Mouse (Mus musculus) heart, embryonic 13.5 days (tissue): ENCODE results near the gene St3gal2. TPM values are rescaled to one million over a fixed set of nuclear protein-coding genes. Genes with fewer than 3 reads are reported as not detected.
A peak's percentile ranks its signal among the peaks of the same experiment; 100 is the strongest.

Experiments used
- ATAC-seq: fragments of 200-750 bp; cut with Nextera tagmentation; 2 replicates; pipeline ENCODE4 v1.8.0; 2017; ENCODE audit warnings: moderate TSS enrichment; ENCODE audit not compliant: insufficient number of reproducible peaks, low FRiP score, low TSS enrichment; ENCODE audit errors: extremely low read depth
- H3K27ac ChIP-seq: fragments of 300-500 bp; sonication (generic); replicated peaks from 2 replicates; pipeline ENCODE4 v1.5.1; 2015; ENCODE audit warnings: moderate library complexity, mild to moderate bottlenecking, inconsistent platforms
- H3K27me3 ChIP-seq: fragments of 300-500 bp; sonication (generic); replicated peaks from 2 replicates; pipeline ENCODE4 v1.6.1; 2015; ENCODE audit warnings: mild to moderate bottlenecking, inconsistent platforms
- H3K36me3 ChIP-seq: fragments of 300-500 bp; sonication (generic); 2 replicates; pipeline ENCODE4 v1.6.1; 2015; ENCODE audit warnings: mild to moderate bottlenecking, inconsistent platforms
- H3K4me1 ChIP-seq: fragments of 300-500 bp; sonication (generic); 2 replicates; pipeline ENCODE4 v1.6.1; 2015; ENCODE audit warnings: inconsistent platforms
- H3K4me2 ChIP-seq: fragments of 300-500 bp; sonication (generic); 2 replicates; pipeline ENCODE4 v1.6.1; 2015; ENCODE audit warnings: inconsistent platforms, mild to moderate bottlenecking, moderate library complexity
- H3K4me3 ChIP-seq: fragments of 300-500 bp; sonication (generic); 2 replicates; pipeline ENCODE4 v1.5.1; 2015; ENCODE audit warnings: moderate library complexity, mild to moderate bottlenecking, inconsistent platforms
- H3K9ac ChIP-seq: fragments of 300-500 bp; sonication (generic); 2 replicates; pipeline ENCODE4 v1.6.1; 2015; ENCODE audit warnings: inconsistent platforms, mild to moderate bottlenecking, moderate library complexity
- H3K9me3 ChIP-seq: fragments of 300-500 bp; sonication (generic); 2 replicates; pipeline ENCODE4 v1.6.1; 2016; ENCODE audit warnings: inconsistent platforms
- WGBS: fragments of 180-500 bp; shearing (Covaris S2); methylation state at CpG from one replicate; pipeline ENCODE4 v1.1.7; 2015; ENCODE audit warnings: mixed read lengths; 5-methylcytosine and 5-hydroxymethylcytosine counted together
- polyA plus RNA-seq: library from polyadenylated mRNA; unstranded; fragments of >200 nt; fragmentation: Nextera tagmentation; extraction: Ambion mirVana; gene quantifications from 2 replicates; pipeline ENCODE4 v1.2.1, GENCODE M21; 2015

Gene St3gal2
- polyA plus RNA-seq: 16.2 and 16.4 TPM in 2 replicates

GRCm38 (mm10) chr8:110919341-110920031 is at the start of gene St3gal2:
TSS of gene St3gal2 (plus strand) at chr8:110919922.
- 2% methylated on average over 18 of the region's 36 CpGs for WGBS

DNA sequence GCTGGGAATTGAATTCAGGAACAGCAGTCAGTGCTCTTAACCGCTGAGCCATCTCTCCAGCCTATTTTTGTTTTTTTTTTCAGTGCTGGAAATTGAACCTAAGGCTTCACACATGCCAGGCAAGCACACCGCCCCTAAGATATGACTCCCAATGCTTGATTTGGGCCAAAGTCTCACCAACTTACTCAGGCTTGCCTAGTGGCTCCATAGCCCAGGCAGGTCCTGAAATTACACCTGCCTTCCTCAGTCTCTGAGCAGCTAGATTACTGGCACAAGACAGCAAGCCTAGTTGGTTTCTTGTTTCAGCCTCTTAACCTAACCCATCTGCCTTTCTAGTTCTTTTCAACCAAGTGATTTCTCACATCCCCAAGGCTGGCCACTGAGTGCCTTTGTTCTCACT is 49.2 kb upstream of the St3gal2 start:
- WGBS: 96% methylated on average over 2 of the region's 2 CpGs
- Histone ChIP-seq H3K4me2 (no peak overlapping the region), H3K9me3 (no peaks in the 10 kb centered on the region), H3K36me3 (peaks cover 100% of the 10 kb centered on the region), H3K27me3 (no peaks in the 10 kb centered on the region), H3K4me1 (no peaks in the 10 kb centered on the region), H3K27ac (no peak overlapping the region), H3K4me3 (no peak overlapping the region), H3K9ac (no peak overlapping the region)
- ATAC-seq: no peak

More at GRCm38 (mm10) chr8:110919341-110920031, at the start of gene St3gal2:
- H3K9ac ChIP-seq: peak within 1 kb of the TSS; percentile 96
- H3K4me1 ChIP-seq: peaks cover 36% of the 10 kb centered on the region
- peak within 1 kb of the TSS; percentile 93 for H3K4me3 ChIP-seq
- no peaks in the 10 kb centered on the region for H3K27me3 ChIP-seq
- H3K36me3 ChIP-seq: peaks cover 10% of the 10 kb centered on the region; the same call in 1 of the 2 replicates
- H3K9me3 ChIP-seq: no peaks in the 10 kb centered on the region
- ATAC-seq: peak; percentile 90
- H3K27ac ChIP-seq: peak within 1 kb of the TSS; percentile 86
- peak within 1 kb of the TSS; percentile 81 for H3K4me2 ChIP-seq

DNA sequence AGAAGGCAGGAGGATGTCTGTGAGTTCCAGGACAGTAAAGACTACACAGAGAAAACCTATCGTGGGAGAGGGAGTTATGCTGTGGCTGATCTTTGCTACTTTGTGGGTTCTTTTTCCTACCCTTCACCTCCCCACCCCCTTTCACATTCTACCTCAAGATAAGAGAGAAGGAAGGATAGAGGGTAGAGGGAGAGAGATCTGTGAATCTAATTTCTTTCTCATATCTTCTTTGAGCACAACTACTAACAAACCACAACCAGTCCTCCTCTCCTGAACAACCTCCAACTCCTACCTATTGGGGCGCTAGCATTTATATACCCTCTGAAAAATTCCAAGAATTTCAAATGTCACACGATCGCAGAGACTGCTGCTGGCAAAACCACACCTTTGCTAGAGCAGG is 41.9 kb upstream of the St3gal2 start:
- Histone ChIP-seq H3K4me3 (no peak overlapping the region), H3K27ac (no peak overlapping the region), H3K36me3 (peaks cover 100% of the 10 kb centered on the region), H3K4me2 (no peak overlapping the region), H3K27me3 (no peaks in the 10 kb centered on the region), H3K4me1 (no peaks in the 10 kb centered on the region), H3K9ac (no peak overlapping the region), H3K9me3 (no peaks in the 10 kb centered on the region)
- WGBS: 70% methylated on average over 4 of the region's 4 CpGs
- no peak for ATAC-seq

- WGBS: 91% methylated on average over 10 of the region's 10 CpGs
Observed at GRCm38 (mm10) chr8:110881741-110882310, 37.9 kb upstream of the St3gal2 start.

DNA sequence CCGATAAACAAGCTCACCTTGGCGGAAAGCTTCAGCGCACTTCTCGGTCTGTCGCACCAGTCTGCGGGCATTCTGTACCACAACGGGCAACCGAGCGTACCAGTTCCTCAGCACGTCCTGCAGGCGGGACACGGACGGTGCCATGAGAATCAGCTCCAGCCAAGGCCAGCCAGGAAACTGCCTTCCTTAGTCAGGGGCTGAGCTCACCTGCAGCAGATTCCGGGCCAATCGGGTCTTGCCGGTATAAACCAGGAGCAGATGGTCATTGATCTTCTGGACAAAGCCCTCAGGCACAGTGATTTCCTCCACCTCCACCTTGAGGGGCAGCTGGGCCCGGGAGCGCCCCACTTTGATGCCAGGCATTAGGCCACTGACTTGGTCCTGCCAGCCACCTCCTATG is 35.9 kb upstream of the St3gal2 start:
- ATAC-seq: no peak
- Histone ChIP-seq H3K36me3 (peaks cover 93% of the 10 kb centered on the region), H3K4me3 (no peak overlapping the region), H3K9ac (no peak overlapping the region), H3K4me1 (no peaks in the 10 kb centered on the region), H3K4me2 (no peak overlapping the region), H3K27me3 (no peaks in the 10 kb centered on the region), H3K27ac (no peak overlapping the region), H3K9me3 (no peaks in the 10 kb centered on the region)
- WGBS: 94% methylated on average over 18 of the region's 18 CpGs

More at GRCm38 (mm10) chr8:110881741-110882310, 37.9 kb upstream of the St3gal2 start:
- Histone ChIP-seq H3K9ac (no peak overlapping the region), H3K4me3 (no peak overlapping the region), H3K9me3 (no peaks in the 10 kb centered on the region), H3K27me3 (no peaks in the 10 kb centered on the region), H3K27ac (no peak overlapping the region), H3K4me1 (no peaks in the 10 kb centered on the region), H3K4me2 (no peak overlapping the region), H3K36me3 (peaks cover 99% of the 10 kb centered on the region)
- ATAC-seq: no peak

DNA sequence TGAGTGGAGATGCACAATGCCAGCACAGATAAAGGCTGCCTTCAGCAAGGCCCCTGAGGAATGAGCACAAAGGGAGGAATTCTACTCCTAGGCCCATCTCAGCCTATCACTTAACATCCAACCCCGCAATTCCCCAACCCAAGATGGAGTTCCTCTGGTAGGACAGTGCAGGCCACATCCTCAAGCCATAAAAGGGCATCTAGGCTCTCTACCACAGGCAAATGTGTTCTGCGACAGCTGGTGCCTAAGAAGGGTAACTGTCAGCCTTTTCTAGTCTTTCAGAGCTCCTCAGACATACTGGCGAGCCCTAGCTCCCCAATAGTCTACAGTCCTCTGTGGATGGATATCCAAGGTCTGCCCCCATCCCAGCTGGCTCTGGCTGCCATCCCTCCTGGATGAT is 33.1 kb upstream of the St3gal2 start:
- Histone ChIP-seq H3K27me3 (no peaks in the 10 kb centered on the region), H3K4me2 (no peak overlapping the region), H3K9ac (no peak overlapping the region), H3K4me1 (peaks cover 6% of the 10 kb centered on the region), H3K4me3 (no peak overlapping the region), H3K27ac (no peak overlapping the region), H3K36me3 (peaks cover 78% of the 10 kb centered on the region), H3K9me3 (no peaks in the 10 kb centered on the region)
- WGBS: 82% methylated on average over 3 of the region's 3 CpGs
- no peak for ATAC-seq

GRCm38 (mm10) chr8:110887551-110887950 is 32.2 kb upstream of the St3gal2 start:
- Histone ChIP-seq H3K9me3 (no peaks in the 10 kb centered on the region), H3K9ac (no peak overlapping the region), H3K4me1 (peaks cover 6% of the 10 kb centered on the region), H3K27ac (no peak overlapping the region), H3K36me3 (peaks cover 76% of the 10 kb centered on the region), H3K4me2 (no peak overlapping the region), H3K4me3 (no peak overlapping the region), H3K27me3 (no peaks in the 10 kb centered on the region)
- no peak for ATAC-seq
- WGBS: 82% methylated on average over 10 of the region's 10 CpGs

DNA sequence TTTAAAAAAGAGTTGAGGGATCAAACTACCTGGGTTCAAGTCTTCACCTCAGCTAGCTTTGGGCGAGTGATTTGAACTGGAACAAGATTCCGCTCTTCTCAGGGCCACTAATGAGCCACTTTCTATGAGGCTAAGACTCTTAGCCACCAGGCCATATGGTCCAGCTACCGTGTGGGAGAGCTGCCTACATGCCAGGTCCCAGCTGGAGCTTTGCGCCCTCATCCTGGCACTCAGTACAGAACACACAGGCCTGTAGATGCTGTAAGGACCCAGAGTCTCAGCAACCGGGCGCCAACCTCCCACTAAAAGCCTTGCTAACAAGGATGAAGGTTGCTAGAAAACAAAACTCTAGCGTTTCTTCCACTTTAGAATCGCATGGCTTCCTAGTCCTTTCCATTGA is 31.3 kb upstream of the St3gal2 start:
- Histone ChIP-seq H3K27ac (no peak overlapping the region), H3K4me3 (no peak overlapping the region), H3K4me1 (peaks cover 6% of the 10 kb centered on the region), H3K4me2 (no peak overlapping the region), H3K27me3 (no peaks in the 10 kb centered on the region), H3K9me3 (no peaks in the 10 kb centered on the region), H3K36me3 (peaks cover 76% of the 10 kb centered on the region), H3K9ac (no peak overlapping the region)
- ATAC-seq: no peak
- 89% methylated on average over 8 of the region's 8 CpGs for WGBS

- no peak overlapping the region for H3K27ac ChIP-seq
- WGBS: 81% methylated on average over 16 of the region's 16 CpGs
- no peak for ATAC-seq
- no peaks in the 10 kb centered on the region for H3K9me3 ChIP-seq
- H3K27me3 ChIP-seq: no peaks in the 10 kb centered on the region
- no peak overlapping the region for H3K4me3 ChIP-seq
- H3K4me1 ChIP-seq: peaks cover 6% of the 10 kb centered on the region
- no peak overlapping the region for H3K4me2 ChIP-seq
- no peak overlapping the region for H3K9ac ChIP-seq
- peaks cover 76% of the 10 kb centered on the region for H3K36me3 ChIP-seq
Observed at GRCm38 (mm10) chr8:110888860-110889259, 30.9 kb upstream of the St3gal2 start.

- Histone ChIP-seq H3K4me3 (no peak overlapping the region), H3K27me3 (no peaks in the 10 kb centered on the region), H3K9me3 (no peaks in the 10 kb centered on the region), H3K4me2 (no peak overlapping the region), H3K9ac (no peak overlapping the region), H3K4me1 (peaks cover 6% of the 10 kb centered on the region), H3K36me3 (peaks cover 64% of the 10 kb centered on the region), H3K27ac (no peak overlapping the region)
- 53% methylated on average over 12 of the region's 12 CpGs for WGBS
- no peak for ATAC-seq
Observed at GRCm38 (mm10) chr8:110889904-110890470, 29.7 kb upstream of the St3gal2 start.

DNA sequence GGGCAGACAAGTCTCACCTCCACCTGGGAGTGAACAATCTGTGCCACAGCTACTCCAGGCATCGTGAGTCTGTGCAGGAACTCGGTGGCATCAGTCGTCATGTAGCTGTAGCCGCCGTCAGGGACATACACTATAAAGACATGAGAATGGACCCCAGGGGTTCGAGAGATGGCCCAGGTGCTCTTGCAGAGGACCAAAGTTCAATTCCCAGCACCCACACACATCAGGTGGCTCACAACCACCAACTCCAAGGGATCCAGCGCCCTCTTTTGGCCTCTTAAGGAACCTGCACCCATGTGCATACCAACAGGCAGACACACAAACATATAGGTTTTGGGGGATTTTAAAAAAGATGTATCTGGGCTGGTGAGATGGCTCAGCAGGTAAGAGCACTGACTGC is 27.7 kb upstream of the St3gal2 start:
- Histone ChIP-seq H3K27me3 (no peaks in the 10 kb centered on the region), H3K4me3 (no peak overlapping the region), H3K9me3 (no peaks in the 10 kb centered on the region), H3K9ac (no peak overlapping the region), H3K36me3 (peaks cover 45% of the 10 kb centered on the region), H3K27ac (no peak overlapping the region), H3K4me1 (peaks cover 6% of the 10 kb centered on the region), H3K4me2 (no peak overlapping the region)
- no peak for ATAC-seq
- WGBS: 84% methylated on average over 7 of the region's 7 CpGs
